Mouse (Mus musculus) right cerebral cortex, postnatal 25 days (tissue): ENCODE measurements around the gene Zfp369.
"Not testable (repeated sequence)": the region's sequence is repeated elsewhere in the genome, so short reads cannot be mapped to it uniquely, and the experiment has no call there.

ENCODE experiments used
- DNase-seq: peaks from one replicate; pipeline ENCODE4 v3.0.0; 2022

Gene Zfp369

DNA sequence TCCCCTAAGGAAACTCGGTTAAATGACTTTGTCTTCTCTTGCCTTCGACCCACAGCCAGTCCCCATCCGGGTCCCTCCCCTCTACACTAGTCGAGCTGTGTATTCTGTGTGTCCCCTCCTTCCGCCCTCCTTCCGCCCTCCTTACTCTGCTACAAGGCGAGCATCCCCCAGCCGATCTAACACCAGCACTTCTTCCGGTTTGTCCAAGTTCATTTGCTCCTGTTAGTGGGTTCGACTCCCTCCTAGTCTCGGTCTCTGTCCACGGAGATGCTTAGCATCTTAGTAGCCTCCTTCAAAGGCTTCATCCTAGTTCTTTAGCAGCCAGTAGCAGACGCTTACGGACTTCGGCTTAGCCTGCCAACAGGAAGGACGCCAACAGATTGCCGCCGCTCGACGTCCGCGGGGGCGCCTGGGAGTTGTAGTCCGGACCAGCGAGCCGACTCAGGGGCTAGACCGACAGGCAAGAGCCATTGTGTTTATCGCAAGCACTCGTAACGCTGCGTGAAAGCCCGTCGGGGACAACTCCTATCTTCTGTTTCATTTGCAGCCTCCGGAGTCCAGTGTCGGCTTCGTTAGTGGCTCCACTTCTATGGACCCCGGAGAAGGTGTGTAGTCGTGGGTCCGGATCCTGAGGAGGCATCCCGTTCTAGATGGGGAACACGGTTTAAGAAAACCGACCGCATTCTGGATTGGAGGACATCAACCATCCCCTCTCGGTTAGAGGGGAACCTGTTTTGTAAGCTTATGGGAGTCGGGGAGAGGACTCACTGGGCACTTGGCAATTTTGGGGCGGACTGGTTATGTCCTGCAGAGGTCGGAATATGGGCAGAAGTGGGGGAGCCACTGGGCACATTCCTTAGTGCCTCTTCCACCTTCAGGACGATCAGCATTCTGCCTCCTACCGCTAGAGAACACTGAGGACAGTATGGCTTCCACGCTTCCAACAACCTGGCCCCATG is at the start of gene Zfp369:
Gene Zfp369 (plus strand): TSS at position 432 of the 959 bp plus-strand sequence.
- peak; percentile 96 for DNase-seq

DNA sequence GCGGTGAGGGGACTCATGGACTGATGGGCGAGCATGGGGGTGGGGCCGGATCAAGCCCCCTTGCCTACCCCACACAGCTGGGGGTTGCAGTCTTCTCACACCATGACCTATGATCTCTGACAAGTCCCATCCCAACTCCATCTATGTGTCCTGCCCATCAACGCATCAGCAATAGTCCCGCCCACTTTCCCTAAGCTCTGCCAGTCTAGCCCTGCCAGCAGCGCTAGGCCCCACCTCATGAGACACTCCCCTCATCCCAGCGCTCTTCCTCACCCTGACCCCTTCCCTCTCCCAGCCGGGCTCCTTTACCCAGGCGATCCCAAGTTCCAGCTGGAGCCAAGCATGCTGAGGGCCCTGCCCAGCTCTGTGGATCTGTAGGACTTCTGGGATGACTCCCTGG is 41.4 kb upstream of the Zfp369 start:
- no peak for DNase-seq

- DNase-seq = peak; percentile 97
Observed at GRCm38 (mm10) chr13:65240509-65241098, 38.0 kb upstream of the Zfp369 start.

DNA sequence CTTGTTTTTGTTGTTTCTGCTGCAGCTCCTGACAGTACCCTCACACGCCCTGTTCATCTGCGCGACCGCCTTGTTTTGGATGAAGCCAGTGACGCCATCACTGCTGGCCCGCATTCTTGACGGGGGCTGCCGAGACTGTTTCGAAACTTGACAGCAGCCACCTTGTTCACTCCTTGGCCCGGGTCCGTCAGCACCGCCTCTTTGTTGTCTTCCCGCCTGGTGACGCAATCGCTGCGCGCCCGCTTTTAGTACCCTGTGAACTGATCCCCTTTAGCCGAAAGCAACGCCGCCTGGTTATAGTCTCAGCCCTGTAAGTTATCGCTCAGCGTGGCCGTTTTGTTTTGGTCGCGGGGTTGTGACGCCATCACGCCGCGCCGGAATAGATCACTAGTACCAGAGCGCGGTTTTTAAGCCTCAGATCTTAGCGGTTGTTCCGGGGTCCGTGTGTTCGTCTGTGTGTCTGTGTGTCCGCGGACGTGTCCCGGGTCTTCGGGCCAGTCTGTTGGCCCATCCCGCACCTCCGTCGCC is 37.5 kb upstream of the Zfp369 start:
- peak; percentile 95 for DNase-seq

GRCm38 (mm10) chr13:65241627-65242318 is 36.8 kb upstream of the Zfp369 start:
- no peak for DNase-seq

DNA sequence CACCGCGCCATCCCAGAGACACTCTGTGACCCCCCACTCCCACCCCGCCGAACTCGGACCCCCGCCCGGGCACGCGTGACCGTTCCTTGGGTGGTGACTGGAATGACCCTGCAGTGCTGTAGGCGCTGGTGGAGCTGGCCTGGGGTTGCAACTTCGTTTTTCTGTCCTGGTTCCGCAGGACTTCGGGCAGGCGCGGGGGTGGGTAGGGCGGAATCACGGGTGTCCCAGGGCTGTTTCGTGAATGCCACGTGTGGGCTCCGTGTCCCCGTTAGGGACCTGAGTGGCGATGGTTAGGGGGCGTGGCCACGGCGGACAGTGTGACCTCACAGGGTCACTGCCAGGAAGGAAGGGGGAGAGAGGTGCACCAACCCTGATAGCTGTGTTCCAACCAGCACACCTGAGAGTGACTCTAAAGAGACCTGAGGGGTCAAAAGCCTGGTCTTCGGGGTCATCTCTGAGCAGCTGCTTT is 36.3 kb upstream of the Zfp369 start:
- no peak for DNase-seq

DNA sequence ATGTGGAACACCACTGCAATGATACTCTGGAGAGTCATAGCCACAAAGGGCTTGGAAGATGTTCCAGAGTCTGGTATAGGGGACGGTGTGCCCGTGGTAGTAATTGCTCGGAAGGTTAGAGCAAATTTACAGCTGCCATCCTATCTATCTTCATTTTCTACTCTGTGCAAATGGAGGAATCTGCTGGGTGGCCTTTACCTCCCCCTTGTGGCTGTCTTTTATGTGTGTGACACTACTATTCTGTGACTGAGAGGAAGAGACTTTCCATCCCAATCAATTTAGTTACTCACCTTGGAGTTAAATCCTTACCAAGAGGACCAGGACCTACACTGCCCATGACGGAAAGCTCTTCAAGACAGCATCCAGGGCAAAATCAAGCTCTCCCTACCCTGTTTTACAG is 35.3 kb upstream of the Zfp369 start:
- DNase-seq = no peak

- DNase-seq = peak; percentile 75
Observed at GRCm38 (mm10) chr13:65258175-65258954, 20.2 kb upstream of the Zfp369 start.

DNA sequence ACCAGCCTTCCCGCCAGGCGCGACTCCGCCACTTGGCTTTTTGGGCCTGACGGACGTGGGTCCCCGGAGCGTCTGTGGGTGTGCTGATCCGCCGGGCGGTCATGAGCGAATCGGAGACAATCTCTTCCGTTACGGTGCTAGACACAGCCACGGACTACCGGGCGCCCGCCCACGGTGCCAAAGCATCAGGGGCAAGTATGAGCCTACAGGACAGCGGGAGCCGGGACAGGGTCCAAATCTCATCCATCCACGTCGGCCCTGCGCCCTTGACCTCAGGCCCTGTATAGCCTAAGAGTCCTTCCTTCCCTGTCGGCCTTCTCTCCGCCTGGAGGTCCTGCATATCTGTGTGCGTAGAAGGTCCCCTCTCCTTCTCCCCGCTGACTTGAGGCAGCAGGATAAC is 19.4 kb upstream of the Zfp369 start, which contains the start of gene Gm10775:
Gene Gm10775 (plus strand): TSS at position 301 of the 400 bp plus-strand sequence.
- DNase-seq = no peak

DNA sequence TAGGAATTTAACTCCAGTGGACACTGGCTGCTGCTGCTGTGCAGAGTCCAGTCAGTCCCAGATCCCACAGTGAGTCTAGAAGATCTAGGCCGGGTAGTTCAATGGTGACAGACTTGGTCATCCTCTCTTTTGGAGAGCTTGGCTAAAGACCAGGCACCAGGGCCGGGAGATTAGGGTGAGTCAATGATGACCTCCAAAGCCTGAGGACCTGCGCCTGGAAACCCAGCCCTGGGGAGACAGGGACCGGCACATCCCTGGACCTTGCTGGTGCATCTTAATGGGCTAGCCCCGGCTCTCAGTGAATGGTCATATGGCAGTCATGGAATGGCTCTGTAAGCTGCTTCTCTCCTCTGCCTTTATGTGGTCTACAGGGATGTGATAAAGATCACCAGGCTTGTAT is 16.5 kb upstream of the Zfp369 start:
- DNase-seq = no peak

- no peak for DNase-seq
Observed at GRCm38 (mm10) chr13:65277994-65278382, 626 bp upstream of the Zfp369 start.

- DNase-seq = no peak
Observed at GRCm38 (mm10) chr13:65286771-65287170, 8.2 kb downstream of the Zfp369 start.

- no peak for DNase-seq
Observed at GRCm38 (mm10) chr13:65296354-65296753, 17.7 kb downstream of the Zfp369 start.

GRCm38 (mm10) chr13:65310849-65311248 is 32.2 kb downstream of the Zfp369 start:
- peak; percentile 12 for DNase-seq

- no peak for DNase-seq
Observed at GRCm38 (mm10) chr13:65311311-65311755, 32.7 kb downstream of the Zfp369 start.

GRCm38 (mm10) chr13:65311826-65312225 is 33.2 kb downstream of the Zfp369 start:
- no peak for DNase-seq

DNA sequence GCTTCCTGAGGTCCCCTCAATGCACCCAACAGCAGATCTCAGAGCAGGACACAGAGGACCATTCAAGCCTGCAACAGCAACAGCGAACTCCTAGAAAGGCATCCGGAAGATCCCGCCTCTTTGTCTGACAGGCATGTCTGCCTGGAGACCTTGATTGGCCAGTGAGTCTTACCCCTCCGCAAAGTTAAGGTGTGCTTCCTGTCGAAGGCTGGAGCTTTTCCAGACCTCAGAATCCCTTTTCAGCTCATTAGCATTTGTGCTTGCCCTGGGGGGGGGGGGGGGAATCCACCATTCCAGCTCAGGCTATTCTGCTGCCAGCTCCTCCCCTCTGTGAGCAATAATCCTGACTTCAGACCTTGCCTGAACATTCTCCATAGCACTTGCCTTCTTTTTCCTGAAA is 69.9 kb downstream of the Zfp369 start:
- DNase-seq = not testable (repeated sequence)

DNA sequence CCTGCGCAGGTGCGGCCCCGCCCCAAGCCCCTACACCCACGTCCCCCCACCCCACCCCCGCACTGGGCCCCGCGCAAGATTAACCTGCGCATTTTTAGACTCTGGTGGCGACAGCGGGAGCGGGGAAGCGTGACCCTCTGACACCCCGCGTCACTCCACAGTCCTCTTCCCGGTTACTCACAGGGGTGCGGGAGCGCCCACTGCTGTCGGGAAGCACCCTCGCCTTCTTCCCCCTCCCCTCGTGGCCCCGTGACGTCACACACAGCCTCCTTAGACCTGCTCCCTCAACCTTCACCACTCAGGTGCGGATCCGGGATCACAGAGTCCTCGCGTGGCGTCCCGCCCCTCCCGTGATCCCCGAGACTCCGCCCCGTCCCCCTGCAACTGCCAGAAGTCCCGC is 73.2 kb downstream of the Zfp369 start:
- DNase-seq = not testable (repeated sequence)
